Mouse (Mus musculus) kidney, adult 2 months (tissue): ENCODE data around the gene Lactb.

Experiments
- CTCF ChIP-seq: fragments of 200-500 bp; conservative IDR thresholded peaks from 2 replicates; pipeline ENCODE4 v1.5.1; 2011; ENCODE audit warnings: low read depth, mild to moderate bottlenecking, control low read depth, low read length, moderate library complexity, mixed read lengths; ENCODE audit not compliant: insufficient read depth, insufficient read length
- POLR2A ChIP-seq: fragments of 200-500 bp; IDR thresholded peaks from one replicate; pipeline ENCODE4 v1.6.1; 2011; ENCODE audit warnings: low read depth, low read length, control low read depth

GRCm38 (mm10) chr9:66991021-66991749 is 15.9 kb upstream of the Lactb start:
- TF ChIP-seq CTCF (no peak), POLR2A (no peak)
